Mouse (Mus musculus) adrenal gland, adult (tissue): ENCODE measurements around the gene Adam6a.
A peak's percentile ranks its signal among the peaks of the same experiment; 100 is the strongest.
"Not testable (repeated sequence)": the region's sequence is repeated elsewhere in the genome, so short reads cannot be mapped to it uniquely, and the experiment has no call there.

Experiments used
- DNase-seq, 2 experiments: peaks; one replicate each; pipeline ENCODE4 v3.0.0; 2022 to 2023; ENCODE audit warnings: low spot score in 1 of 2; ENCODE audit not compliant: inconsistent age in 2 of 2

The Adam6a gene

GRCm38 (mm10) chr12:113543608-113544007 is at the start of gene Adam6a:
TSS of gene Adam6a (plus strand) at chr12:113543908.
- DNase-seq, result not testable (repeated sequence)

- DNase-seq, result no peak
Measured at GRCm38 (mm10) chr12:113525901-113526300, 17.8 kb upstream of the Adam6a start.

GRCm38 (mm10) chr12:113578241-113578640 is 34.5 kb downstream of the Adam6a start:
- peak; percentile 14 to 66 for DNase-seq

GRCm38 (mm10) chr12:113588001-113588400 is 44.3 kb downstream of the Adam6a start:
- DNase-seq, result peak; percentile 15 to 68
